35 mouse cellular contexts compared by ENCODE assay signal in genomic region chr9:54084245-54084644, GRCm38 (mm10). TPM values are rescaled to one million over a fixed set of nuclear protein-coding genes. Genes with fewer than 3 reads are reported as not detected.
"Had no signal": no experiment of that assay in that cellular context is flagged by ENCODE, and none has a peak within 500 bp of the region (broad histone marks: within the 10 kb centered on the region; RNA-seq: fewer than 3 reads in every experiment).

No protein-coding gene starts in this region.

- H3K9ac ChIP-seq: heart, embryonic 12.5 days; heart, embryonic 13.5 days; heart, embryonic 15.5 days; hindbrain, embryonic 12.5 days; hindbrain, embryonic 13.5 days; hindbrain, embryonic 14.5 days; hindbrain, embryonic 15.5 days; kidney, embryonic 15.5 days had no signal

- H3K4me2 ChIP-seq: heart, embryonic 11.5 days; heart, embryonic 12.5 days; heart, embryonic 13.5 days; heart, embryonic 15.5 days; hindbrain, embryonic 12.5 days; hindbrain, embryonic 13.5 days; hindbrain, embryonic 14.5 days; hindbrain, embryonic 15.5 days; kidney, embryonic 15.5 days had no signal

- H3K27me3 ChIP-seq: heart, embryonic 12.5 days; heart, embryonic 13.5 days; heart, embryonic 15.5 days; hindbrain, embryonic 12.5 days; hindbrain, embryonic 13.5 days; hindbrain, embryonic 15.5 days; kidney, embryonic 15.5 days had no signal

- ATAC-seq: hindbrain, embryonic 16.5 days; hindbrain, postnatal 0 days; inflammation-experienced regulatory T-cells, adult 6 months; intestine, embryonic 16.5 days; intestine, postnatal 0 days had no signal

- H3K9me3 ChIP-seq: heart, embryonic 10.5 days; heart, embryonic 12.5 days; heart, embryonic 13.5 days; heart, embryonic 15.5 days; hindbrain, embryonic 10.5 days; hindbrain, embryonic 12.5 days; hindbrain, embryonic 13.5 days; hindbrain, embryonic 15.5 days; kidney, embryonic 15.5 days had no signal

- H3K36me3 ChIP-seq: heart, embryonic 10.5 days; heart, embryonic 12.5 days; heart, embryonic 13.5 days; heart, embryonic 15.5 days; hindbrain, embryonic 10.5 days; hindbrain, embryonic 12.5 days; hindbrain, embryonic 13.5 days; hindbrain, embryonic 15.5 days; kidney, embryonic 15.5 days had no signal

- H3K27ac ChIP-seq: heart, embryonic 10.5 days; heart, embryonic 13.5 days; heart, embryonic 15.5 days; hindbrain, embryonic 10.5 days; hindbrain, embryonic 12.5 days; hindbrain, embryonic 13.5 days; hindbrain, embryonic 14.5 days; hindbrain, embryonic 15.5 days; hindbrain, postnatal 0 days; kidney, embryonic 15.5 days; kidney, postnatal 0 days; layer of hippocampus, adult 2 months; left cerebral cortex, adult 2 months had no signal

- H3K4me1 ChIP-seq: heart, embryonic 10.5 days; heart, embryonic 12.5 days; heart, embryonic 13.5 days; heart, embryonic 15.5 days; hindbrain, embryonic 10.5 days; hindbrain, embryonic 12.5 days; hindbrain, embryonic 13.5 days; hindbrain, embryonic 15.5 days; kidney, embryonic 15.5 days had no signal

- DNase-seq: heart, postnatal 10 days; heart, postnatal 14 days; heart, postnatal 36 days; heart, postnatal 4 days; kidney, adult 11 months; kidney, adult 18-20 months; kidney, adult 2 months; kidney, adult 8-10 months; kidney, adult 9 months; kidney, postnatal 10 days; kidney, postnatal 14 days; kidney, postnatal 36 days; kidney, postnatal 4 days; layer of hippocampus, adult 9-11 months; layer of hippocampus, postnatal 36 days had no signal

- H3K4me3 ChIP-seq: heart, embryonic 10.5 days; heart, embryonic 12.5 days; heart, embryonic 13.5 days; heart, embryonic 15.5 days; hindbrain, embryonic 10.5 days; hindbrain, embryonic 12.5 days; hindbrain, embryonic 13.5 days; hindbrain, embryonic 15.5 days; kidney, embryonic 15.5 days; layer of hippocampus, adult 2 months; left cerebral cortex, adult 2 months had no signal

RNA-seq across cellular contexts. Expression of gene Tnfaip8l3, which starts 16.1 kb away (rescaled TPM):
- total RNA-seq: hematopoietic stem cell, adult 5-6 weeks had no signal
- polyA plus RNA-seq: heart, embryonic 12.5 days; inflammation-experienced regulatory T-cells, adult 6 months had no signal
